Mouse (Mus musculus) heart, adult 18-20 months (tissue): ENCODE measurements at regions not wholly inside any gene's neighbourhood (a gene's known extent, or its start where the extent isn't known, plus 50 kb on each side); places are given as distances from the start of the nearest gene placed in this dataset.

Experiments used
- DNase-seq, 2 experiments: peaks; one replicate each; pipeline ENCODE4 v3.0.0; 2021 to 2022; ENCODE audit warnings: mixed read lengths in 1 of 2

GRCm38 (mm10) chr13:50314001-50314400 is 63.9 kb upstream of the Gm906 start:
- DNase-seq: peak; percentile 42 to 55

DNA sequence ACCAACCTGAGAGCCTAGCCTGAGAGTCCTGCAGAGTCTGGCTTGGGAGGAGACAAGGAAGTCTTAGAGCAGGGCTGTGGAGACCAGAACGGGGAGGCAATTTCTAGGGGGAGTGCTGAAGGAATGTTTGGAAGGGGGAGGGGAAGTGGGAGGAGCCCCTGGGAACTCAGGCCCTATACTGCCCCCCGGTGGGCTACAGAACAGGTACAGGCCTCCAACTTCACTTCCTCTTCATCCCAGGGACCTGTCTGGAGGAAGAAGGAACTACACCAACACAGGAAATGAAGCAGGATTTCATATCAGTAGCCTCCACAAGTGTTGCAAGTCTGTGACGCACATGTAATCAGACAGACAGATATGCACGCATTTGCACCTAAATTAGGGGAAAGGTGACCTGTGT is 72.4 kb upstream of the Gm906 start:
- peak in 1 of 2 experiments; percentile 5 for DNase-seq

- no peak for DNase-seq
These were observed 78.5 kb upstream of the Gm906 start for GRCm38 (mm10) chr13:50328614-50329013.

GRCm38 (mm10) chr13:50344121-50344520 is 73.5 kb upstream of the Fbxw17 start:
- DNase-seq: no peak

- no peak for DNase-seq
These were observed 65.7 kb upstream of the Fbxw17 start for GRCm38 (mm10) chr13:50351946-50352345.

GRCm38 (mm10) chr13:50355265-50355664 is 62.4 kb upstream of the Fbxw17 start:
- DNase-seq: no peak

DNA sequence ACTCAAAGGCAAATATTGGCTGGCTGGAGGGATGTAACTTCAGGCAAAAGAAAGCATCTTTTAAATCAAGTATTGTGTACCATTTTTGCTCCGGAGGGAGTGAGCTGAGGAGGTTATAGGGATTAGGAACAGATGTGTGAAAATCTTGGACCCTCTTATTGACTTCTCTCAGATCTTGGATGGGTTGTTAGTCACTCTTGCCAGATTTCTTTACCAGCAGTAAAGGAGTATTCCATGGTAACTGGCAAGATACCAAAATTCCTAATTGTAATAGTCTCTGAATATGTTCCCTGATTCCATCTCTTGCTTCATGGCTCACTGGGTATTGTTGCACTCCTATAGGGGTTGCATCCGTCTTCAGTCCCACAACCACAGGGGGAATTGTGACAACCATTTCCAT is 58.1 kb upstream of the Fbxw17 start:
- DNase-seq: no peak
